Mouse (Mus musculus) liver, adult 2 months (tissue): ENCODE data around the gene Rpsa.

ENCODE experiments used
- CTCF ChIP-seq: fragments of 200-500 bp; IDR thresholded peaks from 2 replicates; pipeline ENCODE4 v1.5.1; 2011; ENCODE audit warnings: low read depth, low read length, control low read depth
- POLR2A ChIP-seq: fragments of 200-500 bp; IDR thresholded peaks from 2 replicates; pipeline ENCODE4 v1.6.1; 2011; ENCODE audit warnings: low read length, control low read depth; ENCODE audit not compliant: insufficient read depth; ENCODE audit errors: extremely low read depth

GRCm38 (mm10) chr9:120115580-120115979 lies 11.9 kb upstream of the Rpsa start:
- TF ChIP-seq POLR2A, result no peak
- no peak for TF ChIP-seq CTCF
